Mouse (Mus musculus): Measurements from ENCODE around the gene Tardbp. TPM values are rescaled to one million over a fixed set of nuclear protein-coding genes. Genes with fewer than 3 reads are reported as not detected.

Tardbp gene
- polyA plus RNA-seq, 1 experiment from 2014 or later: 87.6 TPM

- Histone ChIP-seq H3K9ac (ENCODE audit: low read length) (no peak overlapping the region), H3K4me1 (ENCODE audit: control insufficient read depth in 2 of 2, insufficient read depth in 2 of 2, low read length in 2 of 2) (peaks cover 2 to 7% of the 10 kb centered on the region in 2 experiments; a peak in 3 of 4 replicates), H3K27me3 (ENCODE audit: control insufficient read depth, insufficient read depth, low read length) (no peaks in the 10 kb centered on the region), H3K27ac (replicated peaks in 1 of 2; ENCODE audit: control insufficient read depth in 1 of 2, insufficient read depth in 1 of 2, low read depth in 2 of 2, low read length in 2 of 2) (no peak overlapping the region), H3K36me3 (ENCODE audit: control insufficient read depth, insufficient read depth, low read length) (peaks cover 87% of the 10 kb centered on the region), H3K4me3 (ENCODE audit: control insufficient read depth in 1 of 2, insufficient read depth in 1 of 2, low read depth in 1 of 2, low read length in 2 of 2) (no peak overlapping the region), H3K9me3 (ENCODE audit: control insufficient read depth, low read length) (no peaks in the 10 kb centered on the region), H3K4me2 (ENCODE audit: low read length) (no peak overlapping the region)
- 94% methylated on average over 12 of the region's 12 CpGs for WGBS
- ATAC-seq (ENCODE audit: insufficient number of reproducible peaks, insufficient read depth, low FRiP score, low read depth): no peak
These were observed 63.2 kb downstream of the Tardbp start for GRCm38 (mm10) chr4:148563595-148563994.

GRCm38 (mm10) chr4:148562676-148563075, 64.1 kb downstream of the Tardbp start:
- Histone ChIP-seq H3K9ac (ENCODE audit: low read length) (no peak overlapping the region), H3K4me3 (ENCODE audit: control insufficient read depth in 1 of 2, insufficient read depth in 1 of 2, low read depth in 1 of 2, low read length in 2 of 2) (no peak overlapping the region), H3K36me3 (ENCODE audit: control insufficient read depth, insufficient read depth, low read length) (peaks cover 78% of the 10 kb centered on the region), H3K9me3 (ENCODE audit: control insufficient read depth, low read length) (no peaks in the 10 kb centered on the region), H3K27me3 (ENCODE audit: control insufficient read depth, insufficient read depth, low read length) (no peaks in the 10 kb centered on the region), H3K27ac (replicated peaks in 1 of 2; ENCODE audit: control insufficient read depth in 1 of 2, insufficient read depth in 1 of 2, low read depth in 2 of 2, low read length in 2 of 2) (no peak overlapping the region), H3K4me1 (ENCODE audit: control insufficient read depth in 2 of 2, insufficient read depth in 2 of 2, low read length in 2 of 2) (peaks cover 2 to 7% of the 10 kb centered on the region in 2 experiments; a peak in 3 of 4 replicates), H3K4me2 (ENCODE audit: low read length) (no peak overlapping the region)
- WGBS: 93% methylated on average over 17 of the region's 17 CpGs
- ATAC-seq (ENCODE audit: insufficient number of reproducible peaks, insufficient read depth, low FRiP score, low read depth): no peak

Other genes with a start within 250 kb of the Tardbp start
- gene Ubiad1, start 182.2 kb downstream of the Tardbp start, polyA plus RNA-seq (2014; fragmentation: Nextera tagmentation; extraction: Ambion mirVana): 14.2 and 15.7 TPM in 2 replicates
- 18.4 and 21.2 TPM in 2 replicates for gene Mtor, start 178.4 kb downstream of the Tardbp start, polyA plus RNA-seq (2014; fragmentation: Nextera tagmentation; extraction: Ambion mirVana)
- gene Angptl7, start 126.6 kb downstream of the Tardbp start, polyA plus RNA-seq (2014; fragmentation: Nextera tagmentation; extraction: Ambion mirVana): 11.5 and 16.6 TPM in 2 replicates
- 61.2 and 66.6 TPM in 2 replicates for gene Exosc10, start 68.6 kb downstream of the Tardbp start, polyA plus RNA-seq (2014; fragmentation: Nextera tagmentation; extraction: Ambion mirVana)
- 98.1 and 101 TPM in 2 replicates for gene Srm, start 35.5 kb downstream of the Tardbp start, polyA plus RNA-seq (2014; fragmentation: Nextera tagmentation; extraction: Ambion mirVana)
- gene Masp2, start 24.5 kb downstream of the Tardbp start, polyA plus RNA-seq (2014; fragmentation: Nextera tagmentation; extraction: Ambion mirVana): 0.08 TPM in 1 of 2 replicates, not detected in the other
- gene Gm572, start 16.3 kb upstream of the Tardbp start, polyA plus RNA-seq (2014; fragmentation: Nextera tagmentation; extraction: Ambion mirVana): 0.19 and 0.28 TPM in 2 replicates
- gene Casz1, start 177.4 kb upstream of the Tardbp start, polyA plus RNA-seq (2014; fragmentation: Nextera tagmentation; extraction: Ambion mirVana): 24.6 and 26.6 TPM in 2 replicates